Mouse (Mus musculus) MEL (cell line): ENCODE data around the gene Hs3st6. TPM values are rescaled to one million over a fixed set of nuclear protein-coding genes. Genes with fewer than 3 reads are reported as not detected.

Source experiments
- DNase-seq: peaks from one replicate; pipeline ENCODE4 v3.0.0; 2011; ENCODE audit warnings: low read depth, low spot score
- H3K27ac ChIP-seq: 2 replicates; pipeline ENCODE4 v1.5.1; 2012; ENCODE audit warnings: low read depth, mild to moderate bottlenecking, control low read depth, low read length, moderate library complexity; ENCODE audit not compliant: control insufficient read depth
- H3K27me3 ChIP-seq, 2 experiments: fragments of 150-350 bp in 1 of 2; sonication (generic) in 1 of 2; 2 replicates each; pipeline ENCODE4 v1.6.1; 2012; ENCODE audit warnings: low read length in 2 of 2, mild to moderate bottlenecking in 2 of 2, improper control_type of control experiment in 1 of 2, moderate library complexity in 1 of 2; ENCODE audit not compliant: insufficient read depth in 2 of 2, control insufficient read depth in 1 of 2
- H3K36me3 ChIP-seq, 2 experiments: 2 replicates each; pipeline ENCODE4 v1.6.1; 2012 to 2014; ENCODE audit warnings: low read length in 2 of 2, improper control_type of control experiment in 1 of 2, inconsistent platforms in 1 of 2, mild to moderate bottlenecking in 1 of 2; ENCODE audit not compliant: insufficient read depth in 2 of 2, control insufficient read depth in 1 of 2
- H3K4me1 ChIP-seq, 2 experiments: fragments of 150-350 bp in 1 of 2; sonication (generic) in 1 of 2; 2 replicates each; pipeline ENCODE4 v1.6.1; 2012; ENCODE audit warnings: low read length in 2 of 2, improper control_type of control experiment in 1 of 2, mild to moderate bottlenecking in 1 of 2; ENCODE audit not compliant: insufficient read depth in 2 of 2, control insufficient read depth in 1 of 2
- H3K4me3 ChIP-seq, 2 experiments: fragments of 150-350 bp in 1 of 2; sonication (generic) in 1 of 2; 2 replicates each; pipeline ENCODE4 v1.5.1; 2012; ENCODE audit warnings: low read depth in 2 of 2, low read length in 2 of 2, mild to moderate bottlenecking in 2 of 2, moderate library complexity in 2 of 2, control low read depth in 1 of 2, improper control_type of control experiment in 1 of 2; ENCODE audit not compliant: control insufficient read depth in 1 of 2, insufficient read depth in 1 of 2
- H3K79me2 ChIP-seq: 2 replicates; pipeline ENCODE4 v1.6.1; 2012; ENCODE audit warnings: mild to moderate bottlenecking, low read length, moderate library complexity; ENCODE audit not compliant: control insufficient read depth, poor library complexity, insufficient read depth
- H3K9ac ChIP-seq: 2 replicates; pipeline ENCODE4 v1.6.1; 2012; ENCODE audit warnings: low read depth, mild to moderate bottlenecking, control low read depth, low read length, moderate library complexity; ENCODE audit not compliant: control insufficient read depth, poor library complexity, severe bottlenecking
- H3K9me3 ChIP-seq: fragments of 150-350 bp; sonication (generic); replicated peaks from 2 replicates; pipeline ENCODE4 v1.6.1; 2012; ENCODE audit warnings: mild to moderate bottlenecking, low read length, improper control_type of control experiment, moderate library complexity; ENCODE audit not compliant: insufficient read depth
- BHLHE40 ChIP-seq: IDR thresholded peaks from 2 replicates; pipeline ENCODE4 v1.6.1; 2012; ENCODE audit warnings: low read depth, mild to moderate bottlenecking, inconsistent platforms, low read length, improper control_type of control experiment, borderline replicate concordance
- CHD1 ChIP-seq: IDR thresholded peaks from 2 replicates; pipeline ENCODE4 v1.6.1; 2012; ENCODE audit warnings: low read depth, mild to moderate bottlenecking, inconsistent platforms, low read length, improper control_type of control experiment
- CHD2 ChIP-seq: IDR thresholded peaks from 2 replicates; pipeline ENCODE4 v1.6.1; 2011; ENCODE audit warnings: low read length, improper control_type of control experiment
- CTCF ChIP-seq, 3 experiments: IDR thresholded peaks in 2 of 3; conservative IDR thresholded peaks in 1 of 3; 2 replicates each; pipeline ENCODE4 v1.5.1; 2011 to 2012; ENCODE audit warnings: low read length in 3 of 3, low read depth in 2 of 3, mild to moderate bottlenecking in 2 of 3, improper control_type of control experiment in 1 of 3, inconsistent platforms in 1 of 3, mixed read lengths in 1 of 3, moderate library complexity in 1 of 3; ENCODE audit not compliant: control insufficient read depth in 1 of 3, insufficient read depth in 1 of 3, poor library complexity in 1 of 3, severe bottlenecking in 1 of 3
- GATA1 ChIP-seq: IDR thresholded peaks from 2 replicates; pipeline ENCODE4 v1.6.1; 2011; ENCODE audit warnings: low read depth, low read length, improper control_type of control experiment
- JUND ChIP-seq: IDR thresholded peaks from 2 replicates; pipeline ENCODE4 v1.6.1; 2011; ENCODE audit warnings: low read depth, mild to moderate bottlenecking, improper control_type of control experiment, low read length
- KAT2A ChIP-seq: conservative IDR thresholded peaks from 2 replicates; pipeline ENCODE4 v1.6.1; 2012; ENCODE audit warnings: low read depth, low read length, improper control_type of control experiment, inconsistent platforms
- MAFK ChIP-seq: IDR thresholded peaks from 2 replicates; pipeline ENCODE4 v1.6.1; 2011; ENCODE audit warnings: low read depth, mild to moderate bottlenecking, low read length, improper control_type of control experiment, borderline replicate concordance
- MAX ChIP-seq: IDR thresholded peaks from 2 replicates; pipeline ENCODE4 v1.6.1; 2011; ENCODE audit warnings: low read length, improper control_type of control experiment
- MEF2A ChIP-seq: IDR thresholded peaks from 2 replicates; pipeline ENCODE4 v1.6.1; 2014; ENCODE audit warnings: low read depth, mild to moderate bottlenecking, inconsistent platforms, low read length, improper control_type of control experiment; ENCODE audit not compliant: poor library complexity, insufficient replicate concordance, severe bottlenecking; ENCODE audit errors: extremely low read depth
- MYB ChIP-seq: IDR thresholded peaks from 2 replicates; pipeline ENCODE4 v1.6.1; 2011; ENCODE audit warnings: mild to moderate bottlenecking, low read depth, low read length, improper control_type of control experiment
- NRF1 ChIP-seq: IDR thresholded peaks from 2 replicates; pipeline ENCODE4 v1.6.1; 2014; ENCODE audit warnings: low read depth, mild to moderate bottlenecking, inconsistent platforms, low read length, improper control_type of control experiment, moderate library complexity; ENCODE audit not compliant: poor library complexity, insufficient read depth, severe bottlenecking
- POLR2A ChIP-seq, 2 experiments: IDR thresholded peaks; 2 replicates each; pipeline ENCODE4 v1.6.1; 2011 to 2012; ENCODE audit warnings: low read length in 2 of 2, mild to moderate bottlenecking in 2 of 2, control low read depth in 1 of 2, improper control_type of control experiment in 1 of 2, low read depth in 1 of 2, moderate library complexity in 1 of 2; ENCODE audit not compliant: control insufficient read depth in 1 of 2, insufficient read depth in 1 of 2, poor library complexity in 1 of 2
- POLR2AphosphoS5 ChIP-seq: IDR thresholded peaks from 2 replicates; pipeline ENCODE4 v1.6.1; 2012; ENCODE audit warnings: low read depth, borderline replicate concordance, mild to moderate bottlenecking, inconsistent platforms, low read length, moderate library complexity, mixed read lengths
- RAD21 ChIP-seq: IDR thresholded peaks from 2 replicates; pipeline ENCODE4 v1.6.1; 2011; ENCODE audit warnings: mild to moderate bottlenecking, low read depth, low read length, improper control_type of control experiment
- SMC3 ChIP-seq: IDR thresholded peaks from 2 replicates; pipeline ENCODE4 v1.6.1; 2011; ENCODE audit warnings: low read depth, low read length, improper control_type of control experiment
- TAL1 ChIP-seq: IDR thresholded peaks from 2 replicates; pipeline ENCODE4 v1.6.1; 2012; ENCODE audit warnings: mild to moderate bottlenecking, inconsistent platforms, low read length, moderate library complexity, mixed read lengths
- TBP ChIP-seq: IDR thresholded peaks from 2 replicates; pipeline ENCODE4 v1.8.0; 2011; ENCODE audit warnings: low read depth, low read length, improper control_type of control experiment
- ZMIZ1 ChIP-seq: IDR thresholded peaks from 2 replicates; pipeline ENCODE4 v1.6.1; 2012; ENCODE audit warnings: low read depth, mild to moderate bottlenecking, inconsistent platforms, low read length, improper control_type of control experiment, moderate library complexity
- ZNF384 ChIP-seq: IDR thresholded peaks from 2 replicates; pipeline ENCODE4 v1.6.1; 2012; ENCODE audit warnings: low read depth, mild to moderate bottlenecking, inconsistent platforms, low read length, improper control_type of control experiment
- polyA plus RNA-seq, 2 experiments: library from polyadenylated mRNA; stranded (reverse) in 1 of 2; unstranded in 1 of 2; fragments of >175 nt in 1 of 2; fragments of >200 nt in 1 of 2; gene quantifications; 2 replicates each; pipeline versions ENCODE4 v1.2.1 to v1.2.4; 2012; ENCODE audit warnings: low replicate concordance in 2 of 2, low read depth in 1 of 2; ENCODE audit not compliant: insufficient read length in 2 of 2, insufficient read depth in 1 of 2, missing spikeins in 1 of 2
- total RNA-seq: library from RNA; depleted of rRNA; stranded (reverse); fragments of 300-350 nt; gene quantifications from 2 replicates; pipeline ENCODE4 v1.2.3, GENCODE M21; 2012

The Hs3st6 gene
- total and polyA plus RNA-seq, 3 experiments: not detected

DNA sequence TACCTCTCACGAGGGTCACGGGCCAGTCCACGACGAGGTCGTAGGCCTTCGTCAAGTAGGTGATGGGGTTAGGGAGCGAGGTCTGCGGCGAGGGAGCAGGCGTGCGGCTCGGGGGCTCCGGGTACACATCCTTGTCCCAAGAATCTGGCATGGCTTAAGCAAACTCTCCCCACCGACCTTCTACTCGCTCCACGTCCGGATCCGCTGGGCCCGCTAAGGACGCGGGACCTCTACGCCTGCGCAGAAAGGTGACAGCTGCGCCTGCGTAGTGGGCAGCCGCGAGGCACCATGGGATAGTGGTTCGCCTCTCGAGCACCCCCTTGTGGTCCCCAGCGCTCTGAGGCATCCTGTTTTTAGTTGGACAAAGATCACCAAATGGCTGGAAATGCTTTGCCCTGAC lies 28.6 kb upstream of the Hs3st6 start, which contains the start of gene Ndufb10 (continued):
- TF ChIP-seq MEF2A (no peak), TAL1 (no peak), CTCF (IDR thresholded peaks at IDR 0.05 in 2 of 3, conservative IDR thresholded peaks at IDR 0.05 in 1 of 3; ENCODE audit: control insufficient read depth in 1 of 3, insufficient read depth in 1 of 3, low read depth in 2 of 3, low read length in 3 of 3, poor library complexity in 1 of 3, severe bottlenecking in 1 of 3) (peak; percentile 89 to 97 (median 93)), ZNF384 (no peak), SMC3 (peak; percentile 32; the same call in 1 of the 2 replicates), CHD2 (no peak), GATA1 (no peak), CHD1 (no peak), JUND (no peak), ZMIZ1 (peak; percentile 70; the same call in 1 of the 2 replicates)

DNA sequence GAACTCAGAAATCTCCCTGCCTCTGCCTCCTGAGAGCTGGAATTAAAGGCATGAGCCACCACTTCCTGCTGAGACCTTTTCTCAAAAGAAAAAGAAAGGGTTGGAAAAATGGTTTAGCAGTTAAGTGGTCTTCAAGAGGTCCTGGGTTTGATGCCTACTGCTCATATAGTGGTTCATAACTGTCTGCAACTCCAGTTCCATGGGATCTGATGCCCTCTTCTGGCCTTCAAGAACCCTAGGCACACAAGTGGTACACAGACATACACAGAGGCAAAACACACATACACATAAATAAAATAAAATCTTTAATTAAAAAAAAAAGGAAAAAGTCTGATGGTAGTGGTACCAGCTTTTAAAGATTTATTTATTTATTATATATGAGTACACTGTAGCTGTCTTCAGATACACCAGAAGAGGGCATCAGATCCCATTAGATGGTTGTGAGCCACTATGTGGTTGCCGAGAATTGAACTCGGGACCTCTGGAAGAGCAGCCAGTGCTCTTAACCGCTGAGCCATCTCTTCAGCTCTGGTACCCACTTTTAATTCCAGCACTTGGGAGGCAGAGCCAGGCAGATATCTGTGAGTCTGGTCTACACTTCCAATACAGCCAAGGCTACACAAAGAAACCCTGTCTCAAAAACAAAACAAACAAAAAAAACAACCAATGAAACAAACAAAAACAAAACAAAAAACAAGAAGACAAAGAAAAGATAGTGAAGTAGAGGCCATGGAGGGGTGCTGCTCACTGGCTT lies 27.0 kb upstream of the Hs3st6 start:
- H3K9me3 ChIP-seq: no peaks in the 10 kb centered on the region
- H3K4me1 ChIP-seq: peaks cover 0 to 12% of the 10 kb centered on the region in 2 experiments; a peak in 3 of 4 replicates
- no peaks in the 10 kb centered on the region for H3K27me3 ChIP-seq
- H3K9ac ChIP-seq: no peak overlapping the region
- peaks cover 5 to 10% of the 10 kb centered on the region in 2 experiments; a peak in 2 of 4 replicates for H3K36me3 ChIP-seq
- DNase-seq: no peak
- TF ChIP-seq ZMIZ1: no peak
- TF ChIP-seq JUND: no peak
- 0 out of 2 replicates have a peak, but pooled peaks have one; percentile 11 for TF ChIP-seq SMC3
- TF ChIP-seq POLR2A (IDR thresholded peaks at IDR 0.05; ENCODE audit: control insufficient read depth in 1 of 2, insufficient read depth in 1 of 2, low read depth in 1 of 2, low read length in 2 of 2, poor library complexity in 1 of 2): no peak
- no peak for TF ChIP-seq MYB
- TF ChIP-seq RAD21: no peak; the same call in none of the 2 replicates
- peak in 2 of 3 experiments; percentile 11 to 28; a peak in 2 of 6 replicates for TF ChIP-seq CTCF (IDR thresholded peaks at IDR 0.05 in 2 of 3, conservative IDR thresholded peaks at IDR 0.05 in 1 of 3; ENCODE audit: control insufficient read depth in 1 of 3, insufficient read depth in 1 of 3, low read depth in 2 of 3, low read length in 3 of 3, poor library complexity in 1 of 3, severe bottlenecking in 1 of 3)
- peak; percentile 94 for TF ChIP-seq TBP
- TF ChIP-seq MAX: no peak
- TF ChIP-seq NRF1: no peak
- TF ChIP-seq BHLHE40: no peak
- TF ChIP-seq KAT2A: no peak
- TF ChIP-seq POLR2AphosphoS5: no peak
- no peak for TF ChIP-seq MAFK
- TF ChIP-seq, all 39 proteins: peak for 3
- Histone ChIP-seq H3K4me3 (no peak overlapping the region), H3K79me2 (peaks cover 28% of the 10 kb centered on the region), H3K27ac (no peak overlapping the region)
